Mouse (Mus musculus) cortical plate, adult 2 months (tissue): Measurements from ENCODE around the gene Tmem176b. TPM values are rescaled to one million over a fixed set of nuclear protein-coding genes. Genes with fewer than 3 reads are reported as not detected.

Experiments
- H3K27ac ChIP-seq: fragments of 200-500 bp; 2 replicates; pipeline ENCODE4 v1.5.1; 2012; ENCODE audit warnings: low read length, control low read depth, inconsistent platforms; ENCODE audit not compliant: insufficient read depth
- H3K4me1 ChIP-seq: fragments of 200-500 bp; 2 replicates; pipeline ENCODE4 v1.6.1; 2011; ENCODE audit warnings: low read length; ENCODE audit not compliant: control insufficient read depth, insufficient read depth
- H3K4me3 ChIP-seq: fragments of 200-500 bp; 2 replicates; pipeline ENCODE4 v1.5.1; 2011; ENCODE audit warnings: mild to moderate bottlenecking, low read length, control low read depth; ENCODE audit not compliant: insufficient read depth
- CTCF ChIP-seq: fragments of 200-500 bp; IDR thresholded peaks from 2 replicates; pipeline ENCODE4 v1.5.1; 2011; ENCODE audit warnings: mild to moderate bottlenecking, control low read depth, low read length; ENCODE audit not compliant: insufficient read depth; ENCODE audit errors: extremely low read depth
- POLR2A ChIP-seq: fragments of 200-500 bp; IDR thresholded peaks from 2 replicates; pipeline ENCODE4 v1.6.1; 2011; ENCODE audit warnings: mild to moderate bottlenecking, low read length, control low read depth; ENCODE audit not compliant: insufficient read depth; ENCODE audit errors: extremely low read depth
- polyA plus RNA-seq: library from polyadenylated mRNA; depleted of rRNA; stranded (reverse); fragments of >200 nt; gene quantifications from 2 replicates; pipeline ENCODE4 v1.2.3, GENCODE M21; 2012

Tmem176b gene
- polyA plus RNA-seq, 1 experiment, result 76.3 TPM

DNA sequence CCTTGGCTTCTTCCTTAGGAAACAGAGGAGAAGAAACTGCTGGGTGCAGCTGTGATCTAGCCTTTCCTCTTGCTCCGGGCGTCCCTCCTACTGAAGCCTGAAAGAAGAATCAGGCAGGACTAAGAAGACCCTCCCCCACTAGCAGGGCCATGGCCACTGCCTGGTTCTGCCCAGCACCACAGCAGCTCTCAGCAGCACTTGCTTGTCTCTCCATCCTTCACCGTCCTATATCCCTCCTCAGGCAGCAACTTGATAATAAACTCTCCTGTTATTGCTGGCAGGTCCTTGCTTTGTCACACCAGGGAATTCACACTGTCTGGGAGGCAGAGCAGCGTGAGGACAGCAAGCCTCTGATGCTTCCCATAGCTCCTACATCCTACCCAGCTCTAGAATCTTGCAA, 3.8 kb upstream of the Tmem176b start:
- Histone ChIP-seq H3K4me1 (peaks cover 2% of the 10 kb centered on the region; the same call in 1 of the 2 replicates), H3K27ac (no peak overlapping the region), H3K4me3 (no peak overlapping the region)
- no peak for TF ChIP-seq CTCF
- no peak for TF ChIP-seq POLR2A

DNA sequence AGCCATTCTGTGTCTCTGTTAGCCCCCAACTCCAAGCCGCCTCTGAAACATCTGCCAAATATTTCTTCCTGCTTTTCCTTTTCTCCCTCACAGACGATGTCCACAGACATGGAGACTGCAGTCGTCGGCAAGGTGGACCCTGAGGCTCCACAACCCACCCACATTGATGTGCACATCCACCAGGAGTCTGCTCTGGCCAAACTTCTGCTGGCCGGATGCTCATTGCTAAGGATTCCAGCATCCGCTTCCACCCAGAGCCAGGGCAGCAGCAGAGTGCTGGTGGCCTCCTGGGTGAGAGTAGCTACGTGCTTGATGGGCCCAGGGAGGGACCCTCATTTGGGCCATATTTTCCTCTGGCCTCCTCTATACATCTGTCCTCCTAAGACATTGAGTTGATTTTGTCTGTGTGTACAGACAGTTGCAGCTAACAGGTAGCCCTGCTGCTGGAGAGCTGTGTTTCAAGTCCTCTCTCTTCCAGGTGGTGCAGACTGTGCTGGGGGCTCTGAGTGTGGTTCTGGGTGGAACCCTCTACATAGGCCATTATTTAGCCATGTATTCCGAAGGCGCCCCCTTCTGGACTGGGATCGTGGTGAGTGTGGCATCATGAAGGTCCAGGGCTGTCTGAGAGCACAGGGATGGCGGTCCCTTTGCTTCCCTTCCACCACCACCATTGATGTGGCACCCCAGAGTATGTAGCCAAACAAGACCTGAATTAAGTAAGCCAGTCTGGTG, 981 bp upstream of the Tmem176b start:
- Histone ChIP-seq H3K27ac (no peak overlapping the region), H3K4me3 (no peak overlapping the region; the same call in 1 of the 2 replicates), H3K4me1 (peaks cover 2% of the 10 kb centered on the region; the same call in 1 of the 2 replicates)
- TF ChIP-seq CTCF (no peak), POLR2A (no peak)

- TF ChIP-seq POLR2A, result no peak
- TF ChIP-seq CTCF, result no peak
- H3K4me3 ChIP-seq, result peak within 1 kb of the TSS; percentile 33
- H3K4me1 ChIP-seq, result peaks cover 2% of the 10 kb centered on the region; the same call in 1 of the 2 replicates
- H3K27ac ChIP-seq, result peak within 1 kb of the TSS; percentile 1; the same call in 1 of the 2 replicates
These were observed 826 bp downstream of the Tmem176b start, which contains the start of gene Tmem176a for GRCm38 (mm10) chr6:48840371-48840969. Gene Tmem176a, plus strand, starts transcription at chr6:48840919.

- Histone ChIP-seq H3K27ac (no peak overlapping the region), H3K4me1 (peaks cover 2% of the 10 kb centered on the region; the same call in 1 of the 2 replicates), H3K4me3 (no peak overlapping the region)
- TF ChIP-seq CTCF (no peak), POLR2A (no peak)
These were observed 2.8 kb downstream of the Tmem176b start for GRCm38 (mm10) chr6:48838321-48839080.

GRCm38 (mm10) chr6:48837516-48837915, 3.8 kb downstream of the Tmem176b start:
- H3K4me1 ChIP-seq, result peaks cover 2% of the 10 kb centered on the region; the same call in 1 of the 2 replicates
- H3K27ac ChIP-seq, result no peak overlapping the region
- TF ChIP-seq POLR2A (no peak), CTCF (no peak)
- H3K4me3 ChIP-seq, result no peak overlapping the region

DNA sequence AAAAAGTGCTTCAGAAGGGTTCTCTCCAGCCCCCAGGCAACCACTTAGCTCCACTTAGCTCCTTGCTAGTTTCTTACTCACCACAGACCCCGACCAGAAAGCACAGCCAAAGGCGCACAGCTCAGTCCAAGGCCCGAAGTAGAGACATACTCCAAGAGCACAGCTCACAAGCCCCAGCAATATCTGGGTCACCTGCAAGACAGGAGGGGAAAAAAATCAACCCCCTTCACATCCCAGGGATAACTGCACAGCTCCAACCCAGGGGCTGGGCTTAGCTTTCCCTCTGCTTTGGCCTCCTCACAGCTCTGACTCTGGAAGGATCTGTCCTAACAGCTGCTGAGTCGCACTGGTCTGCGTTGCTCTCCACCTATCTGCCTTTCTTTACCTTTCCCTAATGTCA, 5.2 kb downstream of the Tmem176b start:
- Histone ChIP-seq H3K27ac (no peak overlapping the region), H3K4me1 (no peaks in the 10 kb centered on the region), H3K4me3 (no peak overlapping the region)
- TF ChIP-seq POLR2A (no peak), CTCF (no peak)

- Histone ChIP-seq H3K4me1 (no peaks in the 10 kb centered on the region), H3K27ac (no peak overlapping the region), H3K4me3 (no peak overlapping the region)
- TF ChIP-seq POLR2A (no peak), CTCF (no peak)
These were observed 6.1 kb downstream of the Tmem176b start for GRCm38 (mm10) chr6:48835241-48835640.

DNA sequence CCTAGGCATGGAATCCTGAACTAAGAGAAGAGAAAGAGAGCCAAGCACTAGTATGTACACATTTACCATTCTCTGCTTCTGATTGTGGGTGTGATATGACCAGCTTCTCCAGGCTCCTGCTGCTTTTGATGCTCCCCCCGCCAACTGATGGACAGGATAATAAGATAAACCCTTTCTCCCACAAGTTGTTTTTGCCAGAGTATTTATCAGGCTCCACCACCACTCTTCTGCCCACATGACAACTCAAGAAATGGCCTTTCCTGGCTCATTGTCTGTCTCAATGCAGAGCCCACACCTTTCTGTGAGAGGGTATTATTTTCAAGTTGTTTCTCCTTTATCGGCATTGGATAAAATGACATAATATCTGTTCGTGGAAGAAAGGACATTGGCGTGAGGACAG, 7.8 kb downstream of the Tmem176b start:
- Histone ChIP-seq H3K4me3 (no peak overlapping the region), H3K4me1 (no peaks in the 10 kb centered on the region)
- no peak for TF ChIP-seq POLR2A
- no peak for TF ChIP-seq CTCF

DNA sequence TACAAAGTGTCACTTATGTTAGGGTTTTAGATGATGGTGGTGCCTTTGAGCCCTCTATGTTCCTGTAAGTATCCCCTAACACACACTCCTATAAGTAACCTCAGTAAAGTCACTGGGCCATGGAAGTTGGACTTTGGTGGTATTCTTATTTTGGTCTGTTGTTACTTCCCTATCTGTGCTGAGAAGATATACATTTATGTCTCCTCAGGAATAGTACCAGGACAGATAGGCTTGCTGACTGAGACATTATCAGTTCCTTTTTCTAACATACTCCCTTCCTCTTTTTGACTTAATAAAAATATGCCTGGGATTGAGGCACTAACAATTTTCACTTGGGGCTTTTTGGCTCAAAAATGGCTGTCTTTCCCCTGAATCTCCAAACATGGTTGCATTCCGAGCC, 8.9 kb downstream of the Tmem176b start:
- Histone ChIP-seq H3K27ac (no peak overlapping the region), H3K4me3 (no peak overlapping the region), H3K4me1 (no peaks in the 10 kb centered on the region)
- TF ChIP-seq CTCF (no peak), POLR2A (no peak)

More for the DNA sequence above, 7.8 kb downstream of the Tmem176b start:
- H3K27ac ChIP-seq, result no peak overlapping the region
